Mouse (Mus musculus): Measurements from ENCODE around the gene Slc35c1. TPM values are rescaled to one million over a fixed set of nuclear protein-coding genes. Genes with fewer than 3 reads are reported as not detected.
A peak's percentile ranks its signal among the peaks of the same experiment; 100 is the strongest.
"Not testable (repeated sequence)": the region's sequence is repeated elsewhere in the genome, so short reads cannot be mapped to it uniquely, and the experiment has no call there.

Gene Slc35c1
- polyA plus RNA-seq, 1 experiment from 2014 or later = 12.3 TPM

GRCm38 (mm10) chr2:92483505-92483904, 23.2 kb upstream of the Slc35c1 start:
- ATAC-seq (ENCODE audit: low read depth) = no peak
- Histone ChIP-seq H3K27ac (ENCODE audit: low read length) (peak overlapping the region; percentile 51; the same call in 1 of the 2 replicates), H3K4me2 (ENCODE audit: low read depth, low read length) (no peak overlapping the region), H3K9me3 (replicated peaks; ENCODE audit: control insufficient read depth, low read length) (no peaks in the 10 kb centered on the region), H3K36me3 (ENCODE audit: control insufficient read depth, insufficient read depth) (no peaks in the 10 kb centered on the region), H3K4me1 (ENCODE audit: control insufficient read depth, low read depth, low read length) (peaks cover 12% of the 10 kb centered on the region), H3K27me3 (ENCODE audit: control insufficient read depth, insufficient read depth, low read depth, low read length) (peaks cover 15% of the 10 kb centered on the region), H3K9ac (ENCODE audit: low read depth, low read length) (no peak overlapping the region), H3K4me3 (ENCODE audit: low read depth, low read length) (no peak overlapping the region)
- WGBS (ENCODE audit: insufficient replicate concordance) = 32% methylated on average over 5 of the region's 5 CpGs

- H3K9ac ChIP-seq (ENCODE audit: low read depth, low read length) = no peak overlapping the region
- no peaks in the 10 kb centered on the region for H3K36me3 ChIP-seq (ENCODE audit: control insufficient read depth, insufficient read depth)
- H3K27me3 ChIP-seq (ENCODE audit: control insufficient read depth, insufficient read depth, low read depth, low read length) = peaks cover 15% of the 10 kb centered on the region
- 31% methylated on average over 1 of the region's 1 CpGs for WGBS (ENCODE audit: insufficient replicate concordance)
- H3K4me1 ChIP-seq (ENCODE audit: control insufficient read depth, low read depth, low read length) = peaks cover 12% of the 10 kb centered on the region
- no peak overlapping the region for H3K4me3 ChIP-seq (ENCODE audit: low read depth, low read length)
- H3K9me3 ChIP-seq (replicated peaks; ENCODE audit: control insufficient read depth, low read length) = no peaks in the 10 kb centered on the region
- ATAC-seq (ENCODE audit: low read depth) = no peak
- H3K4me2 ChIP-seq (ENCODE audit: low read depth, low read length) = no peak overlapping the region
- no peak overlapping the region for H3K27ac ChIP-seq (ENCODE audit: low read length)
Observed at GRCm38 (mm10) chr2:92482551-92482950, 22.2 kb upstream of the Slc35c1 start.

GRCm38 (mm10) chr2:92478313-92478688, 18.0 kb upstream of the Slc35c1 start:
- 48% methylated on average over 4 of the region's 4 CpGs for WGBS (ENCODE audit: insufficient replicate concordance)
- no peak for ATAC-seq (ENCODE audit: low read depth)
- Histone ChIP-seq H3K27me3 (ENCODE audit: control insufficient read depth, insufficient read depth, low read depth, low read length) (no peaks in the 10 kb centered on the region; the same call in 1 of the 2 replicates), H3K4me1 (ENCODE audit: control insufficient read depth, low read depth, low read length) (no peaks in the 10 kb centered on the region; the same call in 1 of the 2 replicates), H3K36me3 (ENCODE audit: control insufficient read depth, insufficient read depth) (no peaks in the 10 kb centered on the region), H3K9me3 (replicated peaks; ENCODE audit: control insufficient read depth, low read length) (no peaks in the 10 kb centered on the region), H3K4me2 (ENCODE audit: low read depth, low read length) (no peak overlapping the region), H3K27ac (ENCODE audit: low read length) (no peak overlapping the region), H3K4me3 (ENCODE audit: low read depth, low read length) (no peak overlapping the region), H3K9ac (ENCODE audit: low read depth, low read length) (no peak overlapping the region)

GRCm38 (mm10) chr2:92477672-92478312, 17.5 kb upstream of the Slc35c1 start:
- H3K27ac ChIP-seq (ENCODE audit: low read length) = no peak overlapping the region
- no peak for ATAC-seq (ENCODE audit: low read depth)

GRCm38 (mm10) chr2:92476580-92476979, 16.2 kb upstream of the Slc35c1 start:
- H3K4me1 ChIP-seq (ENCODE audit: control insufficient read depth, low read depth, low read length); H3K4me2 ChIP-seq (ENCODE audit: low read depth, low read length); H3K9ac ChIP-seq (ENCODE audit: low read depth, low read length); H3K27me3 ChIP-seq (ENCODE audit: control insufficient read depth, insufficient read depth, low read depth, low read length); H3K4me3 ChIP-seq (ENCODE audit: low read depth, low read length); ATAC-seq (ENCODE audit: low read depth); H3K36me3 ChIP-seq (ENCODE audit: control insufficient read depth, insufficient read depth); H3K9me3 ChIP-seq (replicated peaks; ENCODE audit: control insufficient read depth, low read length); H3K27ac ChIP-seq (ENCODE audit: low read length): not testable (repeated sequence)
- 66% methylated on average over 7 of the region's 7 CpGs for WGBS (ENCODE audit: insufficient replicate concordance)

More at GRCm38 (mm10) chr2:92477672-92478312, 17.5 kb upstream of the Slc35c1 start:
- Histone ChIP-seq H3K36me3 (ENCODE audit: control insufficient read depth, insufficient read depth) (no peaks in the 10 kb centered on the region), H3K27me3 (ENCODE audit: control insufficient read depth, insufficient read depth, low read depth, low read length) (no peaks in the 10 kb centered on the region; the same call in 1 of the 2 replicates), H3K9ac (ENCODE audit: low read depth, low read length) (no peak overlapping the region), H3K4me2 (ENCODE audit: low read depth, low read length) (no peak overlapping the region), H3K4me1 (ENCODE audit: control insufficient read depth, low read depth, low read length) (no peaks in the 10 kb centered on the region; the same call in 1 of the 2 replicates), H3K4me3 (ENCODE audit: low read depth, low read length) (no peak overlapping the region), H3K9me3 (replicated peaks; ENCODE audit: control insufficient read depth, low read length) (no peaks in the 10 kb centered on the region)
- WGBS (ENCODE audit: insufficient replicate concordance) = 68% methylated on average over 12 of the region's 12 CpGs

- no peak for ATAC-seq (ENCODE audit: low read depth)
- Histone ChIP-seq H3K4me2 (ENCODE audit: low read depth, low read length) (no peak overlapping the region), H3K4me1 (ENCODE audit: control insufficient read depth, low read depth, low read length) (no peaks in the 10 kb centered on the region), H3K27ac (ENCODE audit: low read length) (no peak overlapping the region), H3K4me3 (ENCODE audit: low read depth, low read length) (no peak overlapping the region), H3K9me3 (replicated peaks; ENCODE audit: control insufficient read depth, low read length) (no peaks in the 10 kb centered on the region), H3K27me3 (ENCODE audit: control insufficient read depth, insufficient read depth, low read depth, low read length) (no peaks in the 10 kb centered on the region), H3K9ac (ENCODE audit: low read depth, low read length) (no peak overlapping the region), H3K36me3 (ENCODE audit: control insufficient read depth, insufficient read depth) (no peaks in the 10 kb centered on the region)
- WGBS (ENCODE audit: insufficient replicate concordance) = 53% methylated on average over 2 of the region's 2 CpGs
Observed at GRCm38 (mm10) chr2:92475711-92476110, 15.4 kb upstream of the Slc35c1 start.

GRCm38 (mm10) chr2:92474920-92475319, 14.6 kb upstream of the Slc35c1 start:
- Histone ChIP-seq H3K9me3 (replicated peaks; ENCODE audit: control insufficient read depth, low read length) (no peaks in the 10 kb centered on the region), H3K4me2 (ENCODE audit: low read depth, low read length) (no peak overlapping the region), H3K4me1 (ENCODE audit: control insufficient read depth, low read depth, low read length) (no peaks in the 10 kb centered on the region), H3K4me3 (ENCODE audit: low read depth, low read length) (no peak overlapping the region), H3K27ac (ENCODE audit: low read length) (no peak overlapping the region), H3K27me3 (ENCODE audit: control insufficient read depth, insufficient read depth, low read depth, low read length) (no peaks in the 10 kb centered on the region), H3K9ac (ENCODE audit: low read depth, low read length) (no peak overlapping the region), H3K36me3 (ENCODE audit: control insufficient read depth, insufficient read depth) (no peaks in the 10 kb centered on the region)
- 58% methylated on average over 3 of the region's 3 CpGs for WGBS (ENCODE audit: insufficient replicate concordance)
- no peak for ATAC-seq (ENCODE audit: low read depth)

GRCm38 (mm10) chr2:92471886-92472670, 11.7 kb upstream of the Slc35c1 start:
- ATAC-seq (ENCODE audit: low read depth) = no peak
- Histone ChIP-seq H3K27ac (ENCODE audit: low read length) (no peak overlapping the region), H3K9me3 (replicated peaks; ENCODE audit: control insufficient read depth, low read length) (no peaks in the 10 kb centered on the region), H3K4me3 (ENCODE audit: low read depth, low read length) (no peak overlapping the region), H3K9ac (ENCODE audit: low read depth, low read length) (no peak overlapping the region), H3K27me3 (ENCODE audit: control insufficient read depth, insufficient read depth, low read depth, low read length) (no peaks in the 10 kb centered on the region), H3K4me1 (ENCODE audit: control insufficient read depth, low read depth, low read length) (no peaks in the 10 kb centered on the region), H3K36me3 (ENCODE audit: control insufficient read depth, insufficient read depth) (no peaks in the 10 kb centered on the region), H3K4me2 (ENCODE audit: low read depth, low read length) (no peak overlapping the region)
- 65% methylated on average over 12 of the region's 12 CpGs for WGBS (ENCODE audit: insufficient replicate concordance)

GRCm38 (mm10) chr2:92464690-92465089, 4.4 kb upstream of the Slc35c1 start:
- Histone ChIP-seq H3K27ac (ENCODE audit: low read length) (no peak overlapping the region), H3K9me3 (replicated peaks; ENCODE audit: control insufficient read depth, low read length) (no peaks in the 10 kb centered on the region), H3K4me1 (ENCODE audit: control insufficient read depth, low read depth, low read length) (peaks cover 7% of the 10 kb centered on the region), H3K36me3 (ENCODE audit: control insufficient read depth, insufficient read depth) (no peaks in the 10 kb centered on the region), H3K9ac (ENCODE audit: low read depth, low read length) (no peak overlapping the region), H3K4me2 (ENCODE audit: low read depth, low read length) (no peak overlapping the region), H3K4me3 (ENCODE audit: low read depth, low read length) (no peak overlapping the region), H3K27me3 (ENCODE audit: control insufficient read depth, insufficient read depth, low read depth, low read length) (no peaks in the 10 kb centered on the region; the same call in none of the 2 replicates)
- 36% methylated on average over 3 of the region's 3 CpGs for WGBS (ENCODE audit: insufficient replicate concordance)
- no peak for ATAC-seq (ENCODE audit: low read depth)

Measured in liver, embryonic 16.5 days (tissue).